Mouse (Mus musculus) stomach, postnatal 0 days (tissue): ENCODE measurements around the gene Ap5z1. TPM values are rescaled to one million over a fixed set of nuclear protein-coding genes. Genes with fewer than 3 reads are reported as not detected.

Source experiments
- ATAC-seq: fragments of 200-750 bp; cut with Nextera tagmentation; 2 replicates; pipeline ENCODE4 v1.8.0; 2017; ENCODE audit not compliant: low FRiP score, low TSS enrichment
- DNase-seq: peaks from one replicate; pipeline ENCODE4 v3.0.0-alpha.2; 2016; ENCODE audit warnings: low spot score
- H3K27ac ChIP-seq: fragments of 300-500 bp; sonication (generic); replicated peaks from 2 replicates; pipeline ENCODE4 v1.5.1; 2014; ENCODE audit warnings: mild to moderate bottlenecking, control low read depth
- H3K27me3 ChIP-seq: fragments of 300-500 bp; sonication (generic); 2 replicates; pipeline ENCODE4 v1.6.1; 2014; ENCODE audit warnings: low read length; ENCODE audit not compliant: control insufficient read depth, insufficient read depth
- H3K36me3 ChIP-seq: fragments of 300-500 bp; sonication (generic); 2 replicates; pipeline ENCODE4 v1.6.1; 2014; ENCODE audit warnings: low read length, mixed read lengths; ENCODE audit not compliant: control insufficient read depth, insufficient read depth
- H3K4me1 ChIP-seq: fragments of 300-500 bp; sonication (generic); replicated peaks from 2 replicates; pipeline ENCODE4 v1.6.1; 2014; ENCODE audit warnings: antibody characterized with exemption; ENCODE audit not compliant: control insufficient read depth, insufficient read depth
- H3K4me2 ChIP-seq: fragments of 300-500 bp; sonication (generic); replicated peaks from 2 replicates; pipeline ENCODE4 v1.6.1; 2014; ENCODE audit warnings: low read depth, mild to moderate bottlenecking, control low read depth, moderate library complexity
- H3K4me3 ChIP-seq: fragments of 300-500 bp; sonication (generic); 2 replicates; pipeline ENCODE4 v1.5.1; 2014; ENCODE audit warnings: low read depth, low read length, control low read depth
- H3K9ac ChIP-seq: fragments of 300-500 bp; sonication (generic); 2 replicates; pipeline ENCODE4 v1.6.1; 2014; ENCODE audit warnings: mild to moderate bottlenecking, low read length, control low read depth, mixed read lengths
- H3K9me3 ChIP-seq: fragments of 300-500 bp; sonication (generic); 2 replicates; pipeline ENCODE4 v1.6.1; 2016; ENCODE audit warnings: low read length; ENCODE audit not compliant: control insufficient read depth
- CTCF ChIP-seq: IDR thresholded peaks from 2 replicates; pipeline ENCODE4 v1.5.1; 2016; ENCODE audit warnings: antibody characterized with exemption, low read depth, mild to moderate bottlenecking, moderate library complexity
- EP300 ChIP-seq: optimal IDR thresholded peaks from 2 replicates; pipeline ENCODE3; 2016; ENCODE audit warnings: antibody characterized with exemption
- WGBS: fragments of 180-500 bp; shearing (Covaris S2); extraction: QIAGEN DNeasy Blood & Tissue Kit; methylation state at CpG from one replicate; pipeline ENCODE4 v1.1.7; 2014; 5-methylcytosine and 5-hydroxymethylcytosine counted together
- polyA plus RNA-seq: library from polyadenylated mRNA; unstranded; fragments of >200 nt; fragmentation: Nextera tagmentation; extraction: Ambion mirVana; gene quantifications from 2 replicates; pipeline ENCODE4 v1.2.1, GENCODE M21; 2015

Ap5z1 gene
- polyA plus RNA-seq, 1 experiment from 2014 or later: 4.2 TPM

- Histone ChIP-seq H3K9ac (0 out of 2 replicates have a peak overlapping the region, but pooled peaks have one; percentile 31), H3K27ac (peak overlapping the region; percentile 77), H3K9me3 (no peaks in the 10 kb centered on the region), H3K27me3 (no peaks in the 10 kb centered on the region), H3K36me3 (0 out of 2 replicates have a peak, but pooled peaks cover 2% of the 10 kb centered on the region), H3K4me3 (no peak overlapping the region), H3K4me2 (no peak overlapping the region), H3K4me1 (peaks cover 18% of the 10 kb centered on the region)
- 44% methylated on average over 11 of the region's 11 CpGs for WGBS
- TF ChIP-seq EP300 (no peak), CTCF (no peak)
- ATAC-seq: peak; percentile 55
- peak; percentile 86 for DNase-seq
Observed at GRCm38 (mm10) chr5:142444791-142445531, 18.8 kb upstream of the Ap5z1 start.

- Histone ChIP-seq H3K9ac (no peak overlapping the region), H3K27me3 (no peaks in the 10 kb centered on the region), H3K4me3 (no peak overlapping the region), H3K4me1 (peaks cover 17% of the 10 kb centered on the region), H3K4me2 (no peak overlapping the region), H3K27ac (peak overlapping the region; percentile 77; the same call in 1 of the 2 replicates), H3K36me3 (peaks cover 9% of the 10 kb centered on the region), H3K9me3 (no peaks in the 10 kb centered on the region)
- no peak for ATAC-seq
- no peak for DNase-seq
- WGBS: 61% methylated on average over 8 of the region's 8 CpGs
- TF ChIP-seq CTCF (no peak), EP300 (no peak)
Observed at GRCm38 (mm10) chr5:142445709-142446108, 18.0 kb upstream of the Ap5z1 start.

GRCm38 (mm10) chr5:142448076-142448475, 15.7 kb upstream of the Ap5z1 start:
- Histone ChIP-seq H3K36me3 (peaks cover 17% of the 10 kb centered on the region), H3K4me1 (peaks cover 8% of the 10 kb centered on the region), H3K9ac (peak overlapping the region; percentile 35; the same call in 1 of the 2 replicates), H3K27ac (0 out of 2 replicates have a peak overlapping the region, but pooled peaks have one; percentile 4), H3K9me3 (no peaks in the 10 kb centered on the region), H3K4me2 (0 out of 2 replicates have a peak overlapping the region, but pooled peaks have one; percentile 23), H3K4me3 (no peak overlapping the region), H3K27me3 (no peaks in the 10 kb centered on the region)
- 7% methylated on average over 9 of the region's 9 CpGs for WGBS
- ATAC-seq (peak; percentile 37), DNase-seq (peak; percentile 93)
- TF ChIP-seq CTCF (peak; percentile 99), EP300 (no peak)

- DNase-seq (no peak), ATAC-seq (no peak)
- no peak overlapping the region for H3K27ac ChIP-seq
- H3K36me3 ChIP-seq: peaks cover 20% of the 10 kb centered on the region
- H3K4me2 ChIP-seq: no peak overlapping the region
- WGBS: 59% methylated on average over 12 of the region's 12 CpGs
- TF ChIP-seq EP300: no peak
- TF ChIP-seq CTCF: no peak
- H3K9ac ChIP-seq: no peak overlapping the region
- peaks cover 6% of the 10 kb centered on the region for H3K4me1 ChIP-seq
- H3K4me3 ChIP-seq: no peak overlapping the region
- no peaks in the 10 kb centered on the region for H3K9me3 ChIP-seq
- no peaks in the 10 kb centered on the region for H3K27me3 ChIP-seq
Observed at GRCm38 (mm10) chr5:142448623-142449022, 15.1 kb upstream of the Ap5z1 start.

GRCm38 (mm10) chr5:142450846-142451245, 12.9 kb upstream of the Ap5z1 start:
- DNase-seq (no peak), ATAC-seq (no peak)
- no peak overlapping the region for H3K4me3 ChIP-seq
- TF ChIP-seq CTCF: no peak
- H3K36me3 ChIP-seq: peaks cover 35% of the 10 kb centered on the region
- H3K4me2 ChIP-seq: no peak overlapping the region
- H3K27me3 ChIP-seq: no peaks in the 10 kb centered on the region
- no peaks in the 10 kb centered on the region for H3K9me3 ChIP-seq
- 97% methylated on average over 9 of the region's 9 CpGs for WGBS
- no peak overlapping the region for H3K9ac ChIP-seq
- no peak overlapping the region for H3K27ac ChIP-seq
- H3K4me1 ChIP-seq: no peaks in the 10 kb centered on the region

- Histone ChIP-seq H3K9me3 (no peaks in the 10 kb centered on the region), H3K4me3 (no peak overlapping the region), H3K9ac (no peak overlapping the region), H3K27me3 (no peaks in the 10 kb centered on the region), H3K36me3 (peaks cover 38% of the 10 kb centered on the region), H3K27ac (no peak overlapping the region), H3K4me1 (no peaks in the 10 kb centered on the region), H3K4me2 (no peak overlapping the region)
- 25% methylated on average over 1 of the region's 1 CpGs for WGBS
- no peak for ATAC-seq
- no peak for TF ChIP-seq EP300
- TF ChIP-seq CTCF: no peak
- DNase-seq: peak; percentile 57
Observed at GRCm38 (mm10) chr5:142451759-142452158, 12.0 kb upstream of the Ap5z1 start.
